Mouse (Mus musculus): ENCODE data around the gene Sost. TPM values are rescaled to one million over a fixed set of nuclear protein-coding genes. Genes with fewer than 3 reads are reported as not detected.

Sost gene
- polyA plus RNA-seq, 1 experiment, result 1.4 TPM

- DNase-seq, result no peak
- no peak overlapping the region for H3K4me3 ChIP-seq (replicated peaks; ENCODE audit: insufficient read depth, low read depth, low read length)
- H3K27ac ChIP-seq (ENCODE audit: insufficient read depth, low read length), result no peak overlapping the region
- TF ChIP-seq POLR2A (IDR thresholded peaks at IDR 0.05; ENCODE audit: borderline replicate concordance, insufficient read depth, low read length) (no peak), CTCF (IDR thresholded peaks at IDR 0.05; ENCODE audit: borderline replicate concordance, insufficient read depth, low read depth, low read length) (no peak)
- H3K27me3 ChIP-seq (ENCODE audit: control insufficient read depth, insufficient read depth, low read length), result no peaks in the 10 kb centered on the region
- H3K4me1 ChIP-seq (ENCODE audit: control insufficient read depth, insufficient read depth, low read length), result peaks cover 19% of the 10 kb centered on the region
- WGBS, result 37% methylated on average over 5 of the region's 5 CpGs
These were observed 39.9 kb upstream of the Sost start for GRCm38 (mm10) chr11:102006688-102007087.

- H3K4me3 ChIP-seq (replicated peaks; ENCODE audit: insufficient read depth, low read depth, low read length), result no peak overlapping the region
- peaks cover 16% of the 10 kb centered on the region for H3K4me1 ChIP-seq (ENCODE audit: control insufficient read depth, insufficient read depth, low read length)
- H3K27ac ChIP-seq (ENCODE audit: insufficient read depth, low read length), result no peak overlapping the region
- TF ChIP-seq POLR2A (IDR thresholded peaks at IDR 0.05; ENCODE audit: borderline replicate concordance, insufficient read depth, low read length) (no peak), CTCF (IDR thresholded peaks at IDR 0.05; ENCODE audit: borderline replicate concordance, insufficient read depth, low read depth, low read length) (no peak)
- no peak for DNase-seq
- H3K27me3 ChIP-seq (ENCODE audit: control insufficient read depth, insufficient read depth, low read length), result no peaks in the 10 kb centered on the region
- 44% methylated on average over 9 of the region's 9 CpGs for WGBS
These were observed 39.5 kb upstream of the Sost start for GRCm38 (mm10) chr11:102006271-102006670.

GRCm38 (mm10) chr11:102004251-102004650 is 37.4 kb upstream of the Sost start:
- no peaks in the 10 kb centered on the region for H3K27me3 ChIP-seq (ENCODE audit: control insufficient read depth, insufficient read depth, low read length)
- TF ChIP-seq CTCF (IDR thresholded peaks at IDR 0.05; ENCODE audit: borderline replicate concordance, insufficient read depth, low read depth, low read length) (peak; percentile 59), POLR2A (IDR thresholded peaks at IDR 0.05; ENCODE audit: borderline replicate concordance, insufficient read depth, low read length) (no peak)

GRCm38 (mm10) chr11:101999466-101999865 is 32.7 kb upstream of the Sost start:
- Histone ChIP-seq H3K4me3 (replicated peaks; ENCODE audit: insufficient read depth, low read depth, low read length) (no peak overlapping the region), H3K27ac (ENCODE audit: insufficient read depth, low read length) (no peak overlapping the region), H3K4me1 (ENCODE audit: control insufficient read depth, insufficient read depth, low read length) (peaks cover 10% of the 10 kb centered on the region), H3K27me3 (ENCODE audit: control insufficient read depth, insufficient read depth, low read length) (no peaks in the 10 kb centered on the region)
- 31% methylated on average over 4 of the region's 4 CpGs for WGBS
- TF ChIP-seq POLR2A (IDR thresholded peaks at IDR 0.05; ENCODE audit: borderline replicate concordance, insufficient read depth, low read length) (no peak), CTCF (IDR thresholded peaks at IDR 0.05; ENCODE audit: borderline replicate concordance, insufficient read depth, low read depth, low read length) (no peak)
- no peak for DNase-seq

More at GRCm38 (mm10) chr11:102004251-102004650, 37.4 kb upstream of the Sost start:
- 92% methylated on average over 8 of the region's 8 CpGs for WGBS
- peaks cover 10% of the 10 kb centered on the region for H3K4me1 ChIP-seq (ENCODE audit: control insufficient read depth, insufficient read depth, low read length)
- no peak for DNase-seq
- H3K4me3 ChIP-seq (replicated peaks; ENCODE audit: insufficient read depth, low read depth, low read length), result no peak overlapping the region
- H3K27ac ChIP-seq (ENCODE audit: insufficient read depth, low read length), result no peak overlapping the region

- WGBS, result 50% methylated on average over 5 of the region's 5 CpGs
- Histone ChIP-seq H3K27me3 (ENCODE audit: control insufficient read depth, insufficient read depth, low read length) (no peaks in the 10 kb centered on the region), H3K27ac (ENCODE audit: insufficient read depth, low read length) (no peak overlapping the region), H3K4me1 (ENCODE audit: control insufficient read depth, insufficient read depth, low read length) (peaks cover 13% of the 10 kb centered on the region), H3K4me3 (replicated peaks; ENCODE audit: insufficient read depth, low read depth, low read length) (no peak overlapping the region)
- DNase-seq, result no peak
- TF ChIP-seq POLR2A (IDR thresholded peaks at IDR 0.05; ENCODE audit: borderline replicate concordance, insufficient read depth, low read length) (no peak), CTCF (IDR thresholded peaks at IDR 0.05; ENCODE audit: borderline replicate concordance, insufficient read depth, low read depth, low read length) (no peak)
These were observed 31.4 kb upstream of the Sost start for GRCm38 (mm10) chr11:101998258-101998657.

- WGBS, result 77% methylated on average over 7 of the region's 7 CpGs
- H3K27ac ChIP-seq (ENCODE audit: insufficient read depth, low read length), result no peak overlapping the region
- TF ChIP-seq POLR2A (IDR thresholded peaks at IDR 0.05; ENCODE audit: borderline replicate concordance, insufficient read depth, low read length), result no peak
- no peak for TF ChIP-seq CTCF (IDR thresholded peaks at IDR 0.05; ENCODE audit: borderline replicate concordance, insufficient read depth, low read depth, low read length)
- no peaks in the 10 kb centered on the region for H3K27me3 ChIP-seq (ENCODE audit: control insufficient read depth, insufficient read depth, low read length)
- DNase-seq, result no peak
- peaks cover 13% of the 10 kb centered on the region for H3K4me1 ChIP-seq (ENCODE audit: control insufficient read depth, insufficient read depth, low read length)
- H3K4me3 ChIP-seq (replicated peaks; ENCODE audit: insufficient read depth, low read depth, low read length), result no peak overlapping the region
These were observed 29.1 kb upstream of the Sost start for GRCm38 (mm10) chr11:101995938-101996337.

- TF ChIP-seq POLR2A (IDR thresholded peaks at IDR 0.05; ENCODE audit: borderline replicate concordance, insufficient read depth, low read length) (no peak), CTCF (IDR thresholded peaks at IDR 0.05; ENCODE audit: borderline replicate concordance, insufficient read depth, low read depth, low read length) (no peak)
- peaks cover 2% of the 10 kb centered on the region; the same call in 1 of the 2 replicates for H3K4me1 ChIP-seq (ENCODE audit: control insufficient read depth, insufficient read depth, low read length)
- DNase-seq, result peak in 1 of 2 experiments; percentile 54
- no peak overlapping the region for H3K27ac ChIP-seq (ENCODE audit: insufficient read depth, low read length)
- no peak overlapping the region for H3K4me3 ChIP-seq (replicated peaks; ENCODE audit: insufficient read depth, low read depth, low read length)
- H3K27me3 ChIP-seq (ENCODE audit: control insufficient read depth, insufficient read depth, low read length), result no peaks in the 10 kb centered on the region
- WGBS, result 18% methylated on average over 8 of the region's 8 CpGs
These were observed 27.3 kb upstream of the Sost start for GRCm38 (mm10) chr11:101994100-101994499.

- no peak overlapping the region for H3K27ac ChIP-seq (ENCODE audit: insufficient read depth, low read length)
- no peak for TF ChIP-seq POLR2A (IDR thresholded peaks at IDR 0.05; ENCODE audit: borderline replicate concordance, insufficient read depth, low read length)
- TF ChIP-seq CTCF (IDR thresholded peaks at IDR 0.05; ENCODE audit: borderline replicate concordance, insufficient read depth, low read depth, low read length), result no peak
- H3K4me3 ChIP-seq (replicated peaks; ENCODE audit: insufficient read depth, low read depth, low read length), result no peak overlapping the region
- H3K27me3 ChIP-seq (ENCODE audit: control insufficient read depth, insufficient read depth, low read length), result no peaks in the 10 kb centered on the region
- peaks cover 2% of the 10 kb centered on the region; the same call in 1 of the 2 replicates for H3K4me1 ChIP-seq (ENCODE audit: control insufficient read depth, insufficient read depth, low read length)
- DNase-seq, result no peak
- whole genome bisulfite sequencing, result 90% methylated on average over 7 of the region's 7 CpGs
These were observed 25.6 kb upstream of the Sost start for GRCm38 (mm10) chr11:101992411-101992810.

Data from cerebellum, adult 2 months (tissue).